Mouse (Mus musculus) olfactory bulb, adult 2 months (tissue): ENCODE results near the gene Tcf7l1.

Experiments
- CTCF ChIP-seq: fragments of 200-500 bp; IDR thresholded peaks from 2 replicates; pipeline ENCODE4 v1.5.1; 2012; ENCODE audit warnings: low read depth, mild to moderate bottlenecking, low read length, moderate library complexity; ENCODE audit not compliant: insufficient read depth
- POLR2A ChIP-seq: fragments of 200-500 bp; IDR thresholded peaks from 2 replicates; pipeline ENCODE4 v1.6.1; 2012; ENCODE audit warnings: mild to moderate bottlenecking, low read depth, low read length, moderate library complexity; ENCODE audit not compliant: insufficient read depth

DNA sequence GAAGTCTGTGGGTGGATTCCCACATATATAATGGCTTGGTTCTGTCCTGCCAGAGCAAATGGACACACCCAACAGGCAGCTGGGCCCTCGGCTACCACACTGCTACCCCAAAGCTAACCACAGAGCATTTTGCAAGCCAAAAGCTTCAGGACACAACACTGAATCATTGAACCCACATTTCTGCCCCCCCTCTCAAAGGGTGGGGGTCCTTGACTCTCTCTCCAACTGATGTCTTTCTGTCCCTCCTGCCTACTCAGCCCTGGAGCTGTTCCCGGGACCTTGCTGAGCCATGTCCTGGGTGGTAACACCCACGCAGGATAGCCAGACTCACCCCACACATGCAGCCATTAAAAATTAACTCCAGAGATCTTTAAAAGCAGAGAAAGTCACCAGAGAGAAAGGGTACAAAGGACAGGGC, 45.4 kb downstream of the Tcf7l1 start:
- TF ChIP-seq POLR2A, result no peak
- TF ChIP-seq CTCF, result no peak
